Mouse (Mus musculus): Measurements from ENCODE around the gene Thap8. TPM values are rescaled to one million over a fixed set of nuclear protein-coding genes. Genes with fewer than 3 reads are reported as not detected.
A peak's percentile ranks its signal among the peaks of the same experiment; 100 is the strongest.

The Thap8 gene
- polyA plus RNA-seq, 1 experiment, result 0.22 TPM

GRCm38 (mm10) chr7:30314721-30315155 lies 34.8 kb downstream of the Thap8 start, which contains the start of gene Syne4:
TSS of gene Syne4 (plus strand) at chr7:30314807.
- no peak for DNase-seq (ENCODE audit: extremely low spot score in 1 of 2, low spot score in 1 of 2)

- no peak for DNase-seq (ENCODE audit: extremely low spot score in 1 of 2, low spot score in 1 of 2)
Measured at GRCm38 (mm10) chr7:30315559-30316529, 36.0 kb downstream of the Thap8 start.

- no peak for DNase-seq (ENCODE audit: extremely low spot score in 1 of 2, low spot score in 1 of 2)
Measured at GRCm38 (mm10) chr7:30318142-30318541, 38.2 kb downstream of the Thap8 start.

- no peak for DNase-seq (ENCODE audit: extremely low spot score in 1 of 2, low spot score in 1 of 2)
Measured at GRCm38 (mm10) chr7:30320946-30321345, 41.1 kb downstream of the Thap8 start.

- DNase-seq (ENCODE audit: extremely low spot score in 1 of 2, low spot score in 1 of 2), result peak; percentile 71 to 80
Measured at GRCm38 (mm10) chr7:30321539-30322284, 41.8 kb downstream of the Thap8 start, which contains the start of gene E130208F15Rik. TSS of gene E130208F15Rik (plus strand) at chr7:30321740.

GRCm38 (mm10) chr7:30322285-30322667 lies 42.4 kb downstream of the Thap8 start:
- peak; percentile 94 to 97 for DNase-seq (ENCODE audit: extremely low spot score in 1 of 2, low spot score in 1 of 2)

GRCm38 (mm10) chr7:30322865-30323264 lies 43.0 kb downstream of the Thap8 start:
- no peak for DNase-seq (ENCODE audit: extremely low spot score in 1 of 2, low spot score in 1 of 2)

- no peak for DNase-seq (ENCODE audit: extremely low spot score in 1 of 2, low spot score in 1 of 2)
Measured at GRCm38 (mm10) chr7:30323795-30324194, 43.9 kb downstream of the Thap8 start, which contains the start of gene Sdhaf1. TSS of gene Sdhaf1 (minus strand) at chr7:30323895.

GRCm38 (mm10) chr7:30324300-30324944 lies 44.5 kb downstream of the Thap8 start:
- peak; percentile 62 to 79 for DNase-seq (ENCODE audit: extremely low spot score in 1 of 2, low spot score in 1 of 2)

GRCm38 (mm10) chr7:30325364-30325763 lies 45.5 kb downstream of the Thap8 start:
- no peak for DNase-seq (ENCODE audit: extremely low spot score in 1 of 2, low spot score in 1 of 2)

GRCm38 (mm10) chr7:30326427-30326826 lies 46.5 kb downstream of the Thap8 start:
- no peak for DNase-seq (ENCODE audit: extremely low spot score in 1 of 2, low spot score in 1 of 2)

- DNase-seq (ENCODE audit: extremely low spot score in 1 of 2, low spot score in 1 of 2), result no peak
Measured at GRCm38 (mm10) chr7:30327140-30327539, 47.2 kb downstream of the Thap8 start.

GRCm38 (mm10) chr7:30328379-30328778 lies 48.5 kb downstream of the Thap8 start:
- DNase-seq (ENCODE audit: extremely low spot score in 1 of 2, low spot score in 1 of 2), result no peak

GRCm38 (mm10) chr7:30331887-30332286 lies 52.0 kb downstream of the Thap8 start:
- DNase-seq (ENCODE audit: extremely low spot score in 1 of 2, low spot score in 1 of 2), result peak; percentile 95 to 98

GRCm38 (mm10) chr7:30332622-30333259 lies 52.8 kb downstream of the Thap8 start:
- DNase-seq (ENCODE audit: extremely low spot score in 1 of 2, low spot score in 1 of 2), result no peak

- peak; percentile 72 to 86 for DNase-seq (ENCODE audit: extremely low spot score in 1 of 2, low spot score in 1 of 2)
Measured at GRCm38 (mm10) chr7:30333436-30333835, 53.5 kb downstream of the Thap8 start.

- DNase-seq (ENCODE audit: extremely low spot score in 1 of 2, low spot score in 1 of 2), result no peak
Measured at GRCm38 (mm10) chr7:30334563-30334962, 54.7 kb downstream of the Thap8 start.

- DNase-seq (ENCODE audit: extremely low spot score in 1 of 2, low spot score in 1 of 2), result no peak
Measured at GRCm38 (mm10) chr7:30335688-30336087, 55.8 kb downstream of the Thap8 start.

GRCm38 (mm10) chr7:30336384-30336783 lies 56.5 kb downstream of the Thap8 start:
- DNase-seq (ENCODE audit: extremely low spot score in 1 of 2, low spot score in 1 of 2), result peak; percentile 79 to 97
